Mouse (Mus musculus): ENCODE measurements around the gene Usp36. TPM values are rescaled to one million over a fixed set of nuclear protein-coding genes. Genes with fewer than 3 reads are reported as not detected.

Usp36 gene
- total RNA-seq, 2 experiments from 2014 or later: 29.3 to 30.3 TPM

- DNase-seq (ENCODE audit: low spot score in 2 of 2): no peak
Measured at GRCm38 (mm10) chr11:118253447-118254158, 36.4 kb downstream of the Usp36 start.

DNA sequence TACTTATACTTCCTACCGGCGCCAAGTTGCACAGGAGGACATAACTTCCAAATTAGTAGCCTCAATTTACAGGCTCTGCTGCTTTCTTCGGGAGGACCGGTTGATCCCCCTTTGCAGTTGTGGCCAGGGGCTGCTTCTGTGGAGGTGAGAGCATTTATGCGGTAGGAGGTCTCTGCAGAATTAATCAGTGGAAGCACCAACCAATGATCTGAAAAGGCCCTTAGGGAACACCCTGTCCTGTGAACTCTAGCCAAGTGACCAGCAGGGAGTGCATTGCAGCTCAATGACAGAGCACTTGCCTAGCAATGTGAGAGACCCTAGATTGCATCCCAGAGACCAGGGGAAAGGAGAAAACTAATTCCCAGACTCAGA lies 41.0 kb downstream of the Usp36 start:
- DNase-seq (ENCODE audit: low spot score in 2 of 2): no peak

DNA sequence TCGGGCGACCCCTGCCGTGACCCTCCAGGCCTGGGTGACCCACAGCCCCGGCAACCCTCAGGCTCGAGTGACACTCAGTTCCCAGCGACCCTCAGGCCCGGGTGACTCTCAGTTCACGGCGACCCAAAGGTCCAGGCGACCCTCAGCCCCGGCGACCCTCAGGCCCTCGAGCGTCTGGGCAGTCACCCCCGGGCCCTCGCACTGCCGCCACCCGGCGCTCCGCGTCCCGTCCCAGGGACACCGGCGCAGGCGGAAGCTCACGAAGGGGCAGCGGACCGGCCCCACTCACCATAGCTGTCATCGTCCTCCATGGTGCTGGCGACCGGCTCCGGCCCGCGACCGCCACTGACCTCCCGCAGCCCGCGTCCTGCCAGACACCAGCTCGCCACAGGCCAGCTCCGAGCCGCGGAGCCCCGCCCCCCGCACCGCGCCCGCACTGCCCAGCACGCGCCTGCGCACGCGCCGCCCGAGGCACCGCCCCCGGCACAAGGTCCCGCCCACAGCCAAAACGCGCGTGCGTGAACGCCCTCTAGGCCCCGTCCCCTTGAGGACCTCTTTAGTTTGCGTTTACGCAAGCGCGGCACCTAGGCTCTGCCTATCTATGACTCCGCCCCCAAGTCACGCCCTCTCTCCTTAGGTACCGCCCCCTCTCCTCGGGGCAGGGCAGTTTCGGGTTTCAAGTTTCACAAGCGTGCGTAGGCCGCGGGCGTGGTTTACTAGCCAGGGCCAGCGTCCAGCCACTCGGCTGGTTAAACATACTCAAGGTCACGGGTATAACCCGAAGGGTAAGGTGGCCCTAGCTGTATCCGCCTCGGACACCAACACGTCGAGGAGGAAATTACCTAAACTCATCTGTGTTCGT lies 41.7 kb downstream of the Usp36 start, which contains the start of gene Cyth1:
TSS of gene Cyth1 (minus strand) at position 443 of the 862 bp plus-strand sequence.
- peak; percentile 97 to 98 for DNase-seq (ENCODE audit: low spot score in 2 of 2)

DNA sequence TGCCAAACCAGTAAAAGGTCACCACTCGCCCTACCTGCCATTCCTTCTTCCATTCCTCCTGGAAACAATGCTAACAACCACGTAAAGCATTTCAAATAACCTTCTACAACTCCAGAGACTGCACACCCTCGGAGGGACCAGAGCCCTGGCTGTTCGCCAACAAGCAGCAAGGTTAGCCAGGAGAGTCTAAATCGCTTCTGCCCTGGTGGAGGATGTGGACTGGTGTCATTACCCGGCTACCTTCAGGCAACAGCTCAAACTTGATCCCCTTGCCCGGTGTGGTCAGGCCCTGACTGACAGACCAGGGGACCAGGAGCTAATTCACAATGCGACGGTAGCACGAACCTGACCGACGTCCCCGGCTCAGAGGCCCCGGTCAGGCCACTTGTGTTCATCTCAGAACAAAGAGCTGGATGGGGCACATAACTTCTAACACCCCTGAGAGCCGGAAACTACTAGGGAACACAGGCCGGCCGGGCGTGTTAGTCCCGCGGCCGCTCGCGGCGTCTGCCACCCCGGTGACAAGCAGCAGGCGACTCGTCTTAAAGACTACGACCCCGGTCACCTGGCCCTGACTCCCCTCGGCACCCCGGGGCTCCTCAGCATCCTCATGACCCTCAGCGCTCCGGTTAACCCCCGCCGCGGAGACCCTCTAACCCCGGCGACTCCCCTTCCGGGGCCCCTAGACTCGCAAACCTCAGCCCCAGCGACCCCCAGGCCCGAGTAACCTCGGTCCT lies 42.5 kb downstream of the Usp36 start:
- peak in 1 of 2 experiments; percentile 25 for DNase-seq (ENCODE audit: low spot score in 2 of 2)

DNA sequence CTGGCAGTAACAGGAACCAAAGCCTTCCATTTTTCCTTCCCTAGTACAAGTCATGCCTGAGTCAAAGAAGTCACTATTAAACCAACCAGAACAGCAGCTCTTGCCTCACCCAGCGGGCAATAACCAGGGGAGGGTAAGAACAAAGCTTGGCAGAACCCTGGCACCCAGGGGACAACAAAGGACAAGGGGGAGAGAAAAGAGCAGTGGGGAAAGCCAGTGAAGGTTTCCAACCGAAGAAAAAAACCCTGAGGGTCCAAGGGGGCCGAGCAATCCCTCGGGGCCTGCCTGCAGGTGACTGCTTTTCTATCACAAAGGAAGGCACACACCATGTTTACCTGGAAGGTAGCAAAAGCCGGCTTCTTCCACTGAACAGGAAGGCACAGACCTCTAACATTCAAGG lies 43.3 kb downstream of the Usp36 start:
- no peak for DNase-seq (ENCODE audit: low spot score in 2 of 2)

- DNase-seq (ENCODE audit: low spot score in 2 of 2): no peak
Measured at GRCm38 (mm10) chr11:118245130-118245529, 44.9 kb downstream of the Usp36 start.

- DNase-seq (ENCODE audit: low spot score in 2 of 2): no peak
Measured at GRCm38 (mm10) chr11:118243627-118244261, 46.3 kb downstream of the Usp36 start.

- no peak for DNase-seq (ENCODE audit: low spot score in 2 of 2)
Measured at GRCm38 (mm10) chr11:118242506-118242905, 47.5 kb downstream of the Usp36 start.

DNA sequence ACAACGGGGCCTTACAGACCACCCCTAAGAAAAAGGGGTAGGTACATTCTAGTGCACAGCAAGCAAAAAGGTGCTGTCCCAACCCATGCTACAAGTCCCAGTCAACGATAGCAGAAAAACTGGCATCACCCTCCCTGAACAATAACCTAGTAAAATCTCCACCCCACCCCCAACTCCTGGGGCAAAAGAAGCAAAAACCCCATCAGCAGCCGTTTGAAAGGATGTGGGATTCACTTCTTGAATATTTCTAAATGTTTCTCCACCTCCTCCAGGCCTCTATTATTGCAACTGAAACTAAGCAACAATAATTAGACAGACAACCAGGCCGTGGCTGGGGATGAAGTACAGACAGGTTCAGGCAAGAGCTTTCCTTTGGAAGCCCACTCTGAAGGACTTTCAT lies 49.7 kb downstream of the Usp36 start:
- DNase-seq (ENCODE audit: low spot score in 2 of 2): no peak

DNA sequence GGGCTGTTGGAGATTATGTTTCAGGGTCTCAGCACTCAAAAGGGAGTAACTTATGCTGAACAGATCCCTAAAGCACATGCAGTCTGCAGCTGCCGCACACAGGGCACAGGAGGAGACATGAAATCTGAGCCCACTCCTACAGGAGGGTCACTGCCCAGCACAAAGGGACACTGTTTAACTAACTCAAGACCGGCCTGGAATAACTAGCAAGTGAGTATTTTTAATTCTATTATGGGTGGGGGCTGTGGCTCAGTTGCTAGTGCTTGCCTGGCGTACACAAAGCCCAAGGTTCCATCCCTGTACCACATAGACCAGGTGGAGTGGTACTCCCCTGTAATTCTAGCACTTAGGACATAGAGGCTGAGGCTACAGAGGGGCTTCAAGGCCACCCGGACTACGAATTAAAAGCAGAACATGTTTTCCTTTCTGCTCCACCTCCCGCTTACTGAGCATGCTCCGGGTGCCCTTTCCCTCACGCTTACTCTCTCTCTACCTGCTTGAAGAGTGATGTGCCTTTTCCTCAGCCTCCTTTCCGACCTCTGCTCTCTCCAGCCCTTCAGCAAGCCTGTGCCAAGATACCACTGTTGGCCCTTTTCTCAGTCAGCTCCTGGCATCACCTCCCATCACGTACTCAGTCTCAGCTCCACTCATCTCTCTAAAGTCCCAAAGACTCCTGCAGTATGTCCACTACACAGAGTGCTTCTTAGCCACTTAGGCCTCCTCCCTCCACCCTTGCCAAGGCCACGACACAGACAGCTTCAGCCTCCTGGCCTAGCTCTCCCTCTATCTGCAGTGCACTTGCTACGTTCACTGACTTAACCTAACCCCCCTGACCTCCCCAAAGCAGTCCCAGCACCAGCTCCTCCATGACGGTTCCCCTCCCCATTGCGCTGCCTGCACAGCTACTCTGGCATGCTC lies 50.5 kb downstream of the Usp36 start:
- no peak for DNase-seq (ENCODE audit: low spot score in 2 of 2)

DNA sequence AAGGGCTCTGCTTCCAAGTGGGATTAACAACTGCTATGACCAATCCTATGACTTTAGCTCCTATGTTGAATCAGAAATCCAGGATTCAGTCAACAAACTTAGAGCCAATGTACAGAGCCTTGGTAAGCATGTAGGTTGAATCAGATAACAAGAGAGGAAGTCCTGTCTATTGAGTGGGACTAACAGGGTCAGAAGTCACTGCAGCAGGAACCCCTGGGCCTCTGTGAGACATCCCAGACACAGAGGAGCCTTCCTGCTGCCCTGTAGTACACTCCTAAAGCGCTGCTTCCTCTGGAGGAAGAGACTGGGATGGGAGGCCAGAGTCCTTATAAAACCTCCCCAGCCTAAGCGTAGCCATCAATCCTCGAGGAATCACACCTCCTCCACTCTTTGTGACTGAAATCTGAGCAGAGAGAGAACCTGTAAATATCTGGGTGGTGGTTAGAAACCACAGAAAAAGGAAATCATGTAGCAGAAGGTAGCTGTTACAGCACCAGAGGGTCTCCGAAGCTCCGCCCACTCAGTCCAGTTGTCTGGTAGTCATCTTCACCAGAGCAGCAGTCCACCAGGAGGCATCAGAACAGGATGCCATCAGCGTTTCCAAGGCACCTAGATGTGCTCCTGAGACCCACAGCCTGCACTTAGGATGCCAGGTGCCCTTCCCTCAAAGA lies 53.4 kb downstream of the Usp36 start:
- no peak for DNase-seq (ENCODE audit: low spot score in 2 of 2)

- no peak for DNase-seq (ENCODE audit: low spot score in 2 of 2)
Measured at GRCm38 (mm10) chr11:118234929-118235328, 55.1 kb downstream of the Usp36 start.

DNA sequence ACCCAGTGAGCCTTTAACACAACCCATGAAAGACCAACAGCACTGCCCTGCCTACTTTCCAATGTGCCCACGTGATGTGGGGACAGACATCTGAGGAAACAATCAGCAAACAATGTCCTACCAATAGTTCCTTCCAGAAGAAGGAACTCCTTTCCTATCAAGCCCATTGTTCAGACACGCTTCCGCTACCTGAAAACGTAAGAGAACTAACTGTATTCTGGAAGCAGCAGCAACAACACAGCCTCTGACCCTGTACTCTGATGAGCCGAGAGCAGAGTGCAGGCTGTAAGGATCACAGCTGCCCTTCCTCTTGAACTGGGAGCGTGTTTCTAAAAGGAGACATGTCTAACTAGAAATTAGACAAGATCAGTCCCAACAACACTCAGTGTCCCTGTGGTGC lies 55.5 kb downstream of the Usp36 start:
- no peak for DNase-seq (ENCODE audit: low spot score in 2 of 2)

GRCm38 (mm10) chr11:118233924-118234323 lies 56.1 kb downstream of the Usp36 start:
- no peak for DNase-seq (ENCODE audit: low spot score in 2 of 2)

DNA sequence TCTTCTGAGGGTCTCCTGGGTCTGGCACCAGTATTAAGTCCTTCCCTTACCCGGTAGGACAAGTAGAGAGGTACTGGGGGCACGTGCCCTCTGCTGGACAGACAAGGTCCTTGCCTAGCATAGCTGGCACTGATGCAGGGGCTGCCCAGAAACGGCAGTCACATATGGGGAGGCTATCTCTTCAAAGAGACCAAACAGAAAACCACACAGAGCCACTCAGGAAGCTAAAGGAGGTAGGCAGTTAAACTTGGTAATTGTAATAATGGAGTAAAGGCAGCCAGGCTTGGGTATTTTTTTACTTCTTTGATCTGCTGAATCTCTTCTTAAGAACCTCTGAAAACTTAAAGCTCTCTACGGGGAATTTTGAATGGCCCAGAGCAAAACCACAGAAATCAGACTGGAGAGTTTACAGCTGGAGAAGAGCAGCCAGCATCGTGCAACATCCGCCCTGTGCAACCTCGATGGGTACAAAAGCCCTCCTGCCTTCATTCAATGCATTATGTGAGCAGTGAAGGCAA lies 57.7 kb downstream of the Usp36 start:
- DNase-seq (ENCODE audit: low spot score in 2 of 2): no peak

DNA sequence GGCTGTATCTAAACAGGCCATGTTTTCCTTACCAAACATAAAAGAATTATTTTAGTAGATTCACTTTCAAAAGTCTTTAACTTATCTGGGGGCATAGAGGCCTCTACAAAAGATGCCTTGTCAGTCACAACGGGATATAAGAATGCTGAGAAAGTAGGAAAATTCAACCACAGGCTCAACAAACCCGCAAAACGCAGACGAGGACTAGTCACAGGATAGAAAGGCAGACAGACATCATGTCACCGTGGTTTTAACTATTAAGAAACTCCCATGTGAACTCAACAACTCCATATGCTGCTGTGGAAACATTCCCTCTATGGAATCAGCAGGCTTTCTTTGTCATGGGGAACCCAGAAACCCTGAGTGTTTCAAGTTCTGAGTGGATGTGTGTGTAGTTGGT lies 60.1 kb downstream of the Usp36 start:
- no peak for DNase-seq (ENCODE audit: low spot score in 2 of 2)

DNA sequence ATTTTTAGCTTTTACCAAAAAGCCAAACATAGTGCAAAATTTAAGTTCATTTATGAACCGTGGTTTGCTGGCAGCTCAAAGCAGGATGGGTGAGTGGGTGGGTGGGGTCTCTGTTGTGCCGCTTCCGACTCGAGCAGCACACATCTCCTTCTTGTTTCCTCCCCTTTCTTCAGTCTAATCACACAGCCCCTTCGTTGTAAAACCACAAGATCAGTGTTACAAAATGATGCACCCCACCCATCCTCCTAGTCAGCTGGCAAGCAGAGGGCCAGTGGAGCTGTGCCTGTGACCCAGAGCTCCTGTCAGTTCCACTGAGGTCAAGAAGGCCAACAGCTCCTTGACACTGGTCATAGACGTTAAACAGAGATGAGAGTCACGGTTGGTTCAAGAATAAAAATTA lies 62.4 kb downstream of the Usp36 start:
- no peak for DNase-seq (ENCODE audit: low spot score in 2 of 2)

DNA sequence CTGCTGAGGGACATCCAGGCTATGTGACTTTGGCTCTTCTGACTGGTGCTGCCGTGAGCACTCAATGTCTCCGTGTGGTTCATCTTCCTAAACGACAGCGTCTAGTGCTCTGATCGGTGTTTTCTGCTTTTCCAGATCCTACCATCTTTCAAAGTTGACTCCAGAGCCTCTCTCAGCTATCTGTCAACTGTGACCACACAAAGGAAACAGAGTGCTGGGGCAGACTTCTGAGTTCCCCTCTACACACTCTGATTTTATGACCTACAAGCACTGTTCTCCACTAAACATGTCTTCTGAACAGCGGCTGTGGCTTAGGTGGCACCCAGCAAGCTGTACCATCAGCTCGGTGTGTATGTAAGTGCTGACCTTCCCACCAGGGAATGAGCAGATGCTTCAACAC lies 63.2 kb downstream of the Usp36 start:
- DNase-seq (ENCODE audit: low spot score in 2 of 2): no peak

DNA sequence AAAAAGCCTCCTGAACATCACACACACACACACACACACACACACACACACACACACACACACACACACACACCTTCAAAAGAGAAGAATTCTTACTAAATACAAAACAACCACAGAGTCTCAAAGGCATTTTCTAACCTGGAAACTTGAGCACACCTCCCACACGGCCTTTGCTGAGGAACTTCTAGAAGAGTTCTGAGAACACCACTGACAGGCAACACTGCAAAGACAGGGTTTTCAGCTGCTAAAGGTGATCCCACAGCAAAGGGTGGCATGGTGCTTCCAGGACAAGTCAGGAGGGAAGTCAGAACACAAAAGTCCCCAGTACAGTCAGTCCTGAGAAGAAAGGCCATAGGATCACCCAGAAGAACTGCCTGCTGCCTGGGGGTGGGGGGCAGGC lies 64.2 kb downstream of the Usp36 start:
- no peak for DNase-seq (ENCODE audit: low spot score in 2 of 2)

Measured in left cerebral cortex, adult 18-20 months (tissue).